Mouse (Mus musculus): Measurements from ENCODE around the gene Selenom. TPM values are rescaled to one million over a fixed set of nuclear protein-coding genes. Genes with fewer than 3 reads are reported as not detected.

The Selenom gene
- total RNA-seq, 2 experiments from 2014 or later, result 50.1 to 58.0 TPM

DNA sequence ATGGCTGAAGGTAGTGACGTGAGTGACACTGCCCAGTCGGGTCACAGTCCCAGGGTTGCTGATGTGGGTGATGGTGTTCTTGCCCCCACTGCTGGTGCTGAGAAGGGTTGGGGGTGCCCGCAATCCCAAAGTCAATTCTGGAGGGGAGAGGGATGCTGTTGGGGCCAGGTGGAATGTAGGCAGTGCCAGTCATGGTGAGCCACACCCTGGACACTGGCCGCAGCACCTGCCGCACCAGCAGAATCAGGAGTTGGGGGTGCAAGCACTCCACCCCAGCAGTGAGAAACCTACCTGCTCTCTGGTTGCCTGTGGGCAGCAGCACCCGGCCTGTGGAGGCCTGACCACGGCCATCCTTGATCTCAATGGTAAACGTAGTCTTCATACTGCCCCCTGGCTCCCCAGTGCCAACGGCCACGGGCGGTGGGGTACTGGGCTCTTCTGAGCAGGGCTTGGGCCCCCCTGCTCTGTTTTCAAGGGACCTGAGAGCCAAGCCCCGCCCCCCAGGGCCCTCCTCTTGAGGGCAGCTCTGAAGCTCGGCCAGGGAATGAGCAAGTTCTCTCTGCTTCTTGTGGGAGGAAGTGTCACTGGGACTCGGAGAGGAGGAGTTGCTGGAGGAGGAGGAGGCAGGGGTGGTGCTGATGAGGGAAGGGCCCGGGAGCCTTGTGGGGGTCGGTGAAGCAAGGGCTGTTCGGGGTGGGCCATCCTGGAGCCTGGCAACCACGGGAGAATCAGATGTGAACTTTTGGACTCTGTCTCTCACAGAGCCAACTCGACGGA is 15.2 kb downstream of the Selenom start:
- no peak for DNase-seq (ENCODE audit: low spot score in 2 of 2)

DNA sequence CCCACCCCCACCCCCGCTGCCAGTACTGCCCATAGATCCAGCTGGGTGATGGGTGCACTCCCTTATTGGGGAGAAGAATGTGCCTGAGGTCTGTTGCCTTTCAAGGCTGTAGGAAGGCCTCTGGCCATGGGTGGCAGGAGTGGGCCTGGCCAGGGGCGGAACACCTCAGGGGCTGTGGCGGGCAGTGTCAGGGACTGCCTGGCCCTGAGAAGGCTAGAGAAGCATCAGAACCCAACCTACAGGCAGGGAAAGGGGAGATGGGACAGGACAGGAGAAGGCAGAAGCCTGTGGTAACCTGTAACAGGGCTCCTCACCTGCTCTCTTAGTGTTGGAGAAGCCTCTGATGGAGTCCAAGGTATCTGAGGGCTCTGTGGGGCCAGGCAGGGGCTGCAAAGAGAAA is 16.2 kb downstream of the Selenom start:
- DNase-seq (ENCODE audit: low spot score in 2 of 2), result no peak

DNA sequence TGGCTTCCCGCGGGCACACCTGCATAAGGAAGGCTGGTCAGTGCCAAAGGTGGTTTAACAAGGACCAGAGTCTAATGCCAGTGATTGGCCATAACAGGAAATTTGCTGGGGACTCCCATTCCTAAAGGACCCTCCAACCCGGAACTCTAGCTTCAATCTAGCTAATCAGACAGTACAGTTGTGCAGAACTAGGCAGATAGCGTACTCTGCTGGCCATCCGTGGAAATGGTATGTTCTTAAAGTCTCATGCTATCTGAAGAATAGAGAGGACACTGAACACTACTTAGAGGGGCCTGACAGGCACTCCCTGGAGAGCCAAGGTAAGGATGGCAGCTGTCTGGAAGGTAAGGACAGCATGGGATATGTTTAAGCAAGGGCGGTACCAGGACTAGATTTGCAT is 17.1 kb downstream of the Selenom start:
- DNase-seq (ENCODE audit: low spot score in 2 of 2), result no peak

DNA sequence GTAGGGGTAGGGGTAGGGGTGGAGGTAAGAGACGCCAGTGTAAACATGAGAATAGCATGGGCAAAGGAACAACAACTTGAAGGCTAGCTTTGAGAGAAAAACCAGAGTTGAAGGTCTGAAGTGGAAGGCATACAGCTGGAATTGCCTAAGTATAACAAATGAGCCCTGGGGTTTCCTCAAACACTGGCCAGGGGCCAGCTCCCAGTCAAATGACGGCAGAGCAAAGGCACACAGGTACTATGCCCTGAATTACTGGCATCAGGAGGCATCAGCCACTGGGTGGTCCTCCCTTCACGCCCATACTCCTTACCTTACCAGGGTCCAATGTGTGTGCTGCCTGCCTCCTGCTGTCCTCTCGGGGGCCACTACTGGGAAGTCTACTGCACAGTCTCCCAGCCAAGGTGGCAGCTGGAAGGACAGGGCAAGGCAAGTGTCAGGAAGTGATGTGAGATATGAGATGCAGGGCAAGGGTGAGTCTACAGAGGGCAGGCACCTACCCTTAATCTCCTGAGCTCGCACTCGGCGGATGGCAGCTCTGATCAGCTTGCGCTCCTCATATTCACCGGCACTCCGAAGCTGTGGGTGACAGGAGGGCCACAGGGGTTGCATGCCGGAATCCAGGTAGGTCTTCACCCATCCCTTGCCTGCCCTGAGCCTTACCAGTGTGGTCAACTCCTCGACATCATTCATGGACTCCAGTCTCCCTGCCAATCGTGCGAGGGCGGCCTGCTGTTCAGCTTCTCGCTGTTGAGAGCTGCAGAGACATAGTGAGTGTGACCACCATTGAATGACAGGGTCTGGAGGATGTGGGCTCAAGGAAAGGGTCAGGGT is 17.8 kb downstream of the Selenom start:
- DNase-seq (ENCODE audit: low spot score in 2 of 2), result no peak

DNA sequence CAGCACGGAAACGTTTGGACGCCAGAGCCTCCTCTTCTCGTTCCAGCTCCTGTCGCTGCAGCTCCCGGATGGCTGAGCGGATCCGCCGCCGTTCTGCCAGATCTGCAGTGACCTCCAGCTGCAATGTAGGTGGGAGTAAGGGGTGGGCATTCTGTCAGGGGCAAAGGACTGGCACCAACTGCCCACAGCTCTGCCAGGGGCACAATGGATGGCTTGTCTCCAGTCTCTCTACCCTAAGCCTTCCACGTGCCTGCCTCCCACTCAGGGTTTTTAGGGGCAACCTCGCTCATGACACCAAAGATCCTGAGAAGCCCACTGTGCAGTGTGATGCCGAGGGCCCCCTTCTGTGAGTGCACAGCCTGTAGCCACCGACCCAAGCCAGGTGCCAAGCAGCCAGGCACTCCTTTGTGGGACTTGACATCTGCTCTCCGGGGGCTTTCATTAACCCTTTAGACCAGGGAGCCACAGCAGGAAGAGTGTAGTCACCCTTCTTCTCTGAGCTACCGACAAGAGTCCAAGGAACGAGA is 19.0 kb downstream of the Selenom start:
- no peak for DNase-seq (ENCODE audit: low spot score in 2 of 2)

DNA sequence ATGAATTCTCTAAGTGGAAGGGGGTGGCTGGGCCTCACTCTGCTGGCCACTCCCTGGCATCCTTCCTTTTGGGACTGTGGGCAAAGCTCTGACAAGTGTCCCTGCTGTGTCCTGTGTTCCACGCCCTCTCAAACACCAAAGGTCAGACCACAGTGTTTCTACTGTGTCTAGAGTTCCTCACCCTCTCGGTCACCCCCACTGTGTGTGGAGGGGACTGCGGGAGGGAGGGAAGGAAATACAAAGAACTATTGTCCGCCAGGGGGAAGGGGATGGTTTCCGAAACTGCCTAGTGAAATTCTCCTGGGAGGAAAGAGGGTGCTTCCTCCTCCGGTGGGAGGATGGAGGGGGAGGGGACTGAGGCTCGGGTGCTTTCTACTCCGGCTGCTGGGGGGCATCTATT is 20.5 kb downstream of the Selenom start:
- DNase-seq (ENCODE audit: low spot score in 2 of 2), result no peak

DNA sequence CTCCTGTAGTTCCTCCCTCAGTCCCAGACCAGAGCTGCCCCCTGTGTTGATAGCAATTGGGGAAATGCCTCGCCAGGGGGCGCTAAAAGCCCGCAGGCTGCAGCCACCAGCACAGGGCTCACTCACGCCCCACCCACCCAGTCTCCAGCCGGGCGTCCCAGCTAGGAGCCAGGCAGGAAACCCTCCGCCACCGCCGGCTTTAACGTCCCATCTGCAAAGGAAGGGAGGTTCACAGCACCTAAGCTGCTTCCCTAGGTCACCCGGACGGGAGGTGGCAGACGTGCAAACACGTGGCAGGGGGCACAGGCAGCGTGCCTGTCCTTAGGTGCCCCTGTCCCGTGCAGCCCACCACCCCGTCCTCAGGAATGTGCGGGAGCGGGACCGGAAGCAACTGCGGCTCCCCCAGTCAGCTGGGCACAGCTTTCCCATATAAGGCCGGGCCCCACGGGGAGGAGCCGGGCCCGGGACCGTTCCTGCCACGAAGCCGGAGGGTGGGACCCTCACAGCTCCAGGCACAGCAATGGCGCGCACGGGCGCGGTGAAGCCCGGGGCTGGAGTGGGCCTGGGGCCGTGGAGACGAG is 21.0 kb downstream of the Selenom start:
- peak; percentile 94 to 97 for DNase-seq (ENCODE audit: low spot score in 2 of 2)

DNA sequence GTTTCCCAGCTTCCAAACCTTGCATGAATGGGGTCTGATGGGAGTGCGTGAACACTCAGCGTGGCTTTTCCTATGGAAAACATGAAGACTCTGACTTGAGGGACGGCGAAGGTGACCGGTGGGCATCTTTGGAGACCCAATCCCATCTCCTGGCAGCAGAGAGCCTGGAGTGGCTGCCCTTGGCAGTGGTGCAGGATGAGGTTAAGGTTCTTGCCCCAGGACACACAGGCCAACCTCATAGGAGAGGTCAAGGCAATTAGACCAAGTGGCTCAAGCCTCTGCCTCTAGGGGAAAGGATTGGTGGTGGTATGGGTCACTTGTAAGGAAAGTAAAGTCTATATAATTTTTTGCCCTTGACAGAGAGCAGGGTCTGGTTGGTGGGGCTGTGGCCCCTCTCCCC is 21.6 kb downstream of the Selenom start:
- no peak for DNase-seq (ENCODE audit: low spot score in 2 of 2)

DNA sequence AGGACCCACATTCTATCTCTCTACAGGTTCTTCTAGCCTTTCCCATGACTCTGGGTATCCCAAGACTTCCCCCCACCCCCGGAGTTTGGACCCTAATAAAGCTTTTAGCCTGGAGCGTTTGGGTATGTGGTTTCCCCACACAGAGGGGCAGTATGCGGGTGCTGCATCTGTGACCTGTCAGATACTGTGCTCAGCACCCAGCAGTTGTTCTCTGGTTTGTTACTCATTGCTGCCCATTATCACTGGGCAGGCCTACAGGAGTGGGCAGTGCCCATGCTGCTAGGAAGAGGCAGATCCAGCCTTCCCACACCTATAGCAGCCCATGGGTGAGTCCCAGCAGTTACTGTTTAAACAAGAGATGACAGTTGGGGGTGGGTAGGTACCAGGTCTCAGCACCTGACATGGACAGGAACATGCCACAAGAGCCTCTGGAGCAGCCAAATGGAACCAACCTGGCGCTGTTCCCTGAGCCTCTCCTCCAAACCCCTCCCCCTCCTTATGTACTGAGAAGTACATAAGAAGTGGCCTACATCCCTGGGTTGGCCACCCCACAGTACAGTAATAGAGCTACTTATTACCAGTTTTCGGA is 22.4 kb downstream of the Selenom start:
- DNase-seq (ENCODE audit: low spot score in 2 of 2), result no peak

DNA sequence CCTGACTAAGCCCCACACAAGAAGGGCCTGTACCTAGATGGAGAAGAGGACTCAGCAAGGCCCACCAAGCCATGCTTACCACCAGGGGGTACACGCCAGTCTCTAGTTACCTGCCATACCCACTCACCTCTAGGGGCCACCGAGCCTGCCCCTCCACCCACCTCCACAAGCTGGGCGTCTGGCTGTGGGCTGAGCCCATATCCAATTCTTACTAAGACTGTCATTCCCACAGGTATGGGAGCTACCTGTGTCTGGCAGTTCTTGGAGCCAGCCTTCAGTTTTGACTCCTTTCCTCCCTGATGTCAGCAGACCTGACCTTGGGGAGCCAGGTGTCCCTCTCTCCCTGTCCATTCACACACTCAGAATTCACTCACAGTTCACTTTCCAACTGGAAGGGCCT is 23.2 kb downstream of the Selenom start:
- DNase-seq (ENCODE audit: low spot score in 2 of 2), result no peak

DNA sequence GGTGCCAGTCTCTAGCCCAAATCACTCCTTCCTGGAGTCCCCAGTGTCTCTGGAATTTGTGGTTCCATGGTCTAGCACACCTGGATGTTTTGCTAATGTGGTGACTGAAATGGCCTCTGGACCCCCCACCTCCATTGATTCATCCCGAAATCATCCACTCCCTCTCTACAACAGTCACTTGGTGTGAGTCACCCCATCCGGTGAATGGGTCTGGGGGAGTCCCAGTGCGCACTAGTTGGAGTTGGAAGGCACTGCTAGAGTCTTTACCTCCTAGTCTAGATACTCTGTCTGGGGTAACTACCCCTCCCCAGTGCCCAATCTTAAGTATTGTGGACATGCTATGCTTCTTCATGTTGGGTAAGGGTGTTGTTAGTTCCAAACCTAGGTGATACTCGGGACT is 23.9 kb downstream of the Selenom start:
- no peak for DNase-seq (ENCODE audit: low spot score in 2 of 2)

DNA sequence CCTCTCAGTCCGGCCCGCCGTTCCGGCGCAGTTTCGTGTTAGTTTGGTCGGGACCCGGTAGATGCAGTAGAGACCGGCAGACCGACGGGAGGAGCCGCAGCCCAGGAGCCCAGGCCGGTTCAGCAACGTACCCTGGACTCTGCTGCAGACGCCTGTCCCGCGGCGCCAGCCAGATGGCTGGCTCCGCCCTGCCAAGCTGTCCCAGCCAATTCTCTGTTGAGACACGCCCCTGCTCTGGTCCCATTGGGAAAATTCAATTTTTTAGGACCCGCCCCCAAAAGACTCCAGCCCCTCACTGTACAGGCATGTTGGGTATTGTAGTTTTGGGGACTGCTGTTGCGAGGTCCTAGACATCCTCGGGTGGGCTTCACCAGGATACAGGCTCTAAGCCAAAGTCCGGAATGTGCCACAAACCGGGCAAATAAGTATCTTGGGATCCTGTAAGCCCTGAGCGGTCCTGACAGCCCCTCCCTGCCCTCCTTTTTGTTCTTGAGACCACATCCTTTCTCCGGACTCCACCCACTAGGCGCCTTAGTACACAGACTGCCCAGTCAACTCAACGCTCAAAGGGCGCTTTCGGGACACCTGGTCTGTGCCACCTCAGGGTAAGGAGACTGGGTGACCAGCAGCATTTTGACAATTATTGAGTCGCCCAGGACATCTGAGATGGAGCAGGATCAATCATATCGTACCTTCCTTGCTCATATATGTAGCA is 24.8 kb downstream of the Selenom start:
- DNase-seq (ENCODE audit: low spot score in 2 of 2), result peak; percentile 70 to 77

DNA sequence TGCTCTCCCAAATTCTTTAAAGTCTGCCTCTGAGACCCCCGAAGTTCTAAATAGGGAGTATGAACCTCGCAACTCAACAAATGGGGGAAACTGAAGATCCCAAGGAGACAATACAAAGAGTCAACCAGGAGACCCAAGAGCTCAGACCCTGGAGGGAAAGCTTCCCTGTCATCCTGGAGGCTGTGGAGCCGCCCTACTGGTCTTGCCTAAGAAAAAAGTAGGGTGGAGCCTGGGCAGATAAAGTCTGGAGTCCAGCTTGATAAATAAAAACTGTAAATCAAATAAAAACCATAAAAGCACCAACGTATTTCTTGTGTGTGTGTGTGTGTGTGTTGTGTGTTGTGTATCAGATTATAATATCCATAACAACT is 25.3 kb downstream of the Selenom start:
- no peak for DNase-seq (ENCODE audit: low spot score in 2 of 2)

DNA sequence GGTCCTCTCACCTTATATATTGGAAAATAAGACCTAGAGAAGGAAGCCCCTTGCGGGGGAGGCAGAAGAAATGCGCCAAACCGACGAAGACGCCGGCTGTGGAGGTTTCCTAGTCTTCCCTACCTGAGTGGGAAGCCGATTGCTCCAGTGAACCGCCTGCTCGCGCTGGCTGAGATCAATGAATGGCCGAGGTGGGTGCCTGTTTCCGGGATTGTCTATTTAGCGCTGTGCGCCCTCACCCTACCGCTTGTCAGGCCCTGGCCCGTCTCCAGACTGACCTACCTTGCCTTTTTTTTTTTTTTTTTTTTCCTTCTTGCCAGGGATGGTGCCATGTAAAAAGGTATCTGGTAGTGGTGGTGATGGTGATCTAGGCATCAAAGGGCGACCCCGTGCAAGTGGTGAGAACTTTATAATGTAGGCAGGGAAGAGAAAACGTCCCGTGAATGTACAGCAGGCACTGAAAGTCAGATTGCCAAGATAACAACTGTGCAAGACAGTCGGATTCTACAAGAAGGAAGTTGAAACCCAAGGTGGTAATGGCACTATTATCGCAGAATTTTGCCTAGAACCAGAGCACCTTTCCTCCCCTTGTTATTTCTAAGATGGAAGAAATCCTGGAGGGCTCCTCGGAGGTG is 26.1 kb downstream of the Selenom start, which contains the start of gene Smtn:
TSS of gene Smtn (minus strand) at position 162 of the 635 bp plus-strand sequence.
- DNase-seq (ENCODE audit: low spot score in 2 of 2), result no peak

DNA sequence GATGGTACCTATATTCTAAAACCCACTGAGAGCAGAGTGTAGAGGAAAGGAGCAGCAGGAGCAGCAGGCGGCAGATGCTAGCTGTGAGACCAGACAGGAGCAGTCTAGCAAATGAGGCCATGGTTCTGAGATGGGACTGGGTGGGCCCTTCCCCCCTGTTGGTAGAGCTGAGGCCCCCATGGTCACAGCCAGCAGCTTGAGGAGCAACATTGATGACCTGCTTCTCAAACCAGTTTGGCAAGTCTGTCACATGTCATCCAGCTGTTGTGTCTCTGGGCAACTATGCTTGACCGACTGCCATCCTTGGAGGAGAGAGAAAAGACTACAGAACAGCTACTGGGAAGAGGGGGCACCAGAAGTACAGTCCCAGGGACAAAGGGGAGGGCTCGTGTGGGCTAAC is 27.4 kb downstream of the Selenom start:
- DNase-seq (ENCODE audit: low spot score in 2 of 2), result no peak

DNA sequence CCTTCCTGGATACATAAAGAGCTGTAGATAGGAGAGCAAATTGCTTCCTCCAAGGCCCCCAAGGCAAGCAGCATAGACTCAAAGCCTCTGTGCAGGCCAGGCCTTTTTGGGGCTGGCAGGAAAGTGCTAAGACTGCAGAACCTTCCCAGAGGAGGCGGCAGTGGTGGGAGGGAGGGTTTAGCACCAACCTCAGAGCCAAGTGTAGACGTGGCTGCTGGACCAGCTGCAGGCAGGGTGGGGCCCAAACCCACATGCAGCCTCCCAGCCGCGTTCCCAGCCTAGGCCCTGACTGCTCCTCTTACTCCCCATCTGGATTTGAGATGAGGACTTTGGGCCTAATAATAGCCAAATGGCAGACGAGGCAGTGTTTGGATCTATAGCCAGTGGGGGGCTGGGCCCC is 28.5 kb downstream of the Selenom start:
- no peak for DNase-seq (ENCODE audit: low spot score in 2 of 2)

DNA sequence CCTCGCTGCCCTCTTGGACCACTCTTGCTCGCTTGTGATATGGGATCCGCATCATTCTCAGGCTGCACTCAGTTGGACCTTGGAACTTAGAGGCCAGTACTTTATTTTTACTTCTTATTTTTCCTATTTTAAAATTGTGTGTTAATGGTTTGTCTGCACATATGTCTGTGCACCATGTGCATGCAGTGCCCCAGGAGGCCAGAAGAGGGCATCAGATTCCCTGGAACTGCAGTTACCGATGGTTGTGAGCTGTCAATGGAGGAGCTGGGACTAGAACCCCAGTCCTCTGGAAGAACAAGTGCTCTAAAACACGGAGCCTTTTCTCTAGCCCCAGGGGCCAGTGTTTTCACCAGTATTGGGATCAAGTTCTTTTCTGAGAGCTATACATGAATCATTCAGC is 29.9 kb downstream of the Selenom start:
- DNase-seq (ENCODE audit: low spot score in 2 of 2), result no peak

DNA sequence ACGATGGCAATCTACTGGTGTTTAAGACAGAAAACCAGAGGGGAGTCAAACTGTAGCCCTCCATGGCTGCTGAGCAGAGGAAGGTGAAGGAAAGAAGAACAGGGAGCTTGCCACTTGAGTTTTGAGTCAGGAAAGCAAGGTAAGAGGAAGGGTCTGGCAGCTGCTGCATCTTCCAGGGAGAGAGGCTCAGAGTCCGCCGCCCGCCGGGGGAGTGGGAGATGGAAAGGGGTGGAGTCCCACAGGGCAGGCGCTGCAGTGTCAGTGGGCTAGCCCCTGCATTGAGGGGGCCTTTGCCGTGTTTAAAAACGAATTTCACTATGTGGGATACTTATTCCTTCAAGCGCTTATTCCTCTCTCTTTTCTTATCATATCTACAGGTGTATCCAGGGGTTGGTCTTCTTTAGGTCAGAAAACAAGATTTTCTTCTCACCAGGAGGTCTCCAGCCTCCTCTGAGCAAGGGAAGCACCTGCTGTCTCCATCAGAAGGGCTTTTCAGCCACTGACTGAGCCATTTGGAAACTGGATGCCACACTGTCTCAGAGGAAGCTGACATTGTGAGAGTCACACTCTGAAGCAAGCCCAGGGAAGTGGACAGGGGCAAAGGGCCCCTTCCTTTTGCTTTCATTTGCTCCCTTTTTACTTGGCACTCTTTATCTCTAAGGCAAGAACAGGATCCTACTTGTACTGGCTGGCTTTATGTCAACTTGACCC is 31.2 kb downstream of the Selenom start:
- no peak for DNase-seq (ENCODE audit: low spot score in 2 of 2)

DNA sequence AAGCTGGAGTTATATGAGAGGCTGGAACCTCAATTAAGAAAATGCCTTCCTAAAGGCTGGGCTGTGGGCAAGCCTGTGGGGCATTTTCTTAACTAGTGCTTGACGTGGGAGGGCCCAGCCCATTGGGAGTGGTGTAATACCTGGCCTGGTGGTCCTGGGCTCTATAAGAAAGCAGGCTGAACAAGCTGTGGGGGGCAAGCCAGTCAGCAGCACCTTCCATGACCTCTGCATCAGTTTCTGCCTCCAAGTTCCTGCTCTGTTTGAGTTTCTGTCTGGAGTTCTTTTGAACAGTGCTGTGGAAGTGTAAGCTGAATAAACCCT is 31.7 kb downstream of the Selenom start:
- no peak for DNase-seq (ENCODE audit: low spot score in 2 of 2)

DNA sequence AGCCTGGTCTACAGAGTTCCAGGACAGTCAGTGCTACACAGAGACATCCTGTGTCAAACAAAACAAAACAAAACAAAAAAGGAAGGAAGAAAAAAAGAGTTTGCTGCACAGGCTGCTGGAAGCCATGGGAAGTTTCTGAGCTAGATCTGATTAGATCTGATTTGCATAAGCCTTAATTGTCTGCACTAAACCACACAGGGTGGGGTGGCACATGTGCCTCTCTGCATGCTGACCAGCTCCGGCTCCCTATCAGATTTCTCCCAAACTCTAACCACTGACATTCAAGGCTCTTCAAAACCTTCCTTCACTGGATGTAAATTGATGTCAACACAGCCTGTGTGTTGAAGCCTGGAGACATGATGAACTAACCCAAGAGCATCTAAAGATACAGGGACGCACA is 32.6 kb downstream of the Selenom start:
- DNase-seq (ENCODE audit: low spot score in 2 of 2), result no peak
